Mouse (Mus musculus): Measurements from ENCODE around the gene Espl1. TPM values are rescaled to one million over a fixed set of nuclear protein-coding genes. Genes with fewer than 3 reads are reported as not detected.

The Espl1 gene
- total and polyA plus RNA-seq, 3 experiments, result 15.8 to 145 (median 35.5) TPM

DNA sequence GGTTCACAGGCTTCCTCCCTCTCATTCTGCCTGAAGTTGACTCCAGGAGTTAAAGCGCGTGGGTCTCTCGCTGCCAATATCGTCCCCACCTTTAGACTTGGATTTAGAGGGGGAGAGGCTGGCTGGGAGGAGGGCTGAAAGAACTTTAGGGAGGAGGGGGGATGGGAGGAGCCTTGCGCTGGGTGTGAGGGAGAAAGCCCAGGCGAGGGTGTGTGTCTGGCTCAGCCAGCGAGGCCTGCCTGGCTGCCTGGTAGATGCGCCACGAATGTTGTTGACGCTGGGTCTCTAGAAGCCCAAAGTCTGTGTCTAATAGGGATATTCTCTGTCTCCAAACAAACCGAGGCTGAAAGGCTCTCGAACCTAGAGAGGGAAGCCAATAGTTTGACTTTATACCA is 38.0 kb upstream of the Espl1 start:
- Histone ChIP-seq H3K4me1 (ENCODE audit: insufficient read depth, low read depth, low read length) (peaks cover 53% of the 10 kb centered on the region), H3K4me3 (ENCODE audit: low read depth, low read length) (peak overlapping the region; percentile 68; the same call in 1 of the 2 replicates), H3K27me3 (ENCODE audit: insufficient read depth, low read length) (peaks cover 86% of the 10 kb centered on the region), H3K36me3 (replicated peaks) (no peaks in the 10 kb centered on the region), H3K9me3 (replicated peaks) (no peaks in the 10 kb centered on the region)
- ATAC-seq (ENCODE audit: extremely low read depth, insufficient number of reproducible peaks, low FRiP score, poor library complexity, severe bottlenecking), result no peak
- TF ChIP-seq CTCF (IDR thresholded peaks at IDR 0.05; ENCODE audit: low read depth, low read length) (no peak), GATA1 (IDR thresholded peaks at IDR 0.05; ENCODE audit: borderline replicate concordance, low read length) (no peak), GATA2 (IDR thresholded peaks at IDR 0.05; ENCODE audit: borderline replicate concordance, low read depth, low read length) (no peak), POLR2AphosphoS5 (IDR thresholded peaks at IDR 0.05; ENCODE audit: insufficient replicate concordance, low read depth, low read length) (no peak), TAL1 (conservative IDR thresholded peaks at IDR 0.05; ENCODE audit: low read depth, low read length) (no peak)
- no peak for DNase-seq (ENCODE audit: low spot score)

DNA sequence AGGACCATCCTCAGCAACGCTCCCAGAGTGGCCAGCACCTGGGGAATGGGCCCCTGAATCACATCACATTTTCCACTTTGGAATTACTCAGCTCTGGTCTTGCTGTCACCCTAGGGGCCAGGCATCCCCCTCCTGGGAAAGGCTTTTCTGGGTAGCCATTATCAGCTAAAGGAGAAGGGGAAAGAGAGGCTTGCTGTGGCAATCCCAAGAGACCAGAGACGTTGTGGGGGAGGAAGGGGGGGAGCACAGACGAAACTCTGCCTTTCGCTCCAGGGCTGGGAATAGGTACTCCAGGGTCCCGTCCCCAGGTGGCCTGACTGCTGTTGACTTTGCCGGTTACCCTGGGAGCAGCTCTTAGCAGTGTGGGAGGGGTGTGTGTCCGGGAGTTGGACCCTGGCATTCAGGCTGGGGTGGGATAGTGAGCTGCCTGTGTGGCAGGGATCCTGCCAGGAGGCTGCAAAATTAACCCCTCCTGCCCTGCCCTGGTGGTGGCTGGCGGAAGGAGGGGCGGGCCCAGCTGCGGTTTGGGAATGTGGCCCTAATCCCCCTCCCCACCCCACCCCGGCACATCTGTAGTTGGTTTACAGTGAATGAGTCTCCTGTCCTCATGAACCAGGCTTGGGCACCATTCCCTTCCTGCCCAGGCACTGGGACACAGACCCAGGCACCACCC is 37.3 kb upstream of the Espl1 start:
- H3K27me3 ChIP-seq (ENCODE audit: insufficient read depth, low read length), result peaks cover 88% of the 10 kb centered on the region

DNA sequence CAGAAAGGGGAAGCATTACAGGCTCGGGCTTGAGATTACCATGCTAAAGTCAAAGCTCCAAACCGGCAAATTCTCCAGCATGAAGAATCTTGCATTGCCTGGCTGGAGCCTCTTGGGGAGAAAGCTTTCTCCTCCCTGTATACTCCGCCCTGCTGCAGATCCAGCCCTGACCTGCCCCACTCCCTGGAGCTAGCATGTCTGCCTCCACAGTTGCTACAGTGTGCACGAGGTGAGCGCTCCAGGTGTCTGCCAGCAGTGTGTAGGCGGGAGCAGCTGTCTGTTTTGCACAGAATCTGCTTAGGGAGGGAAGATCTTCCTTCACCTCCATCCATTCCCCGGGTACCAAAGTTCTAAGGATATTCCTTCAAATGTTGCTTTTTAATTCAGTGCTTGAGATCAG is 33.5 kb upstream of the Espl1 start:
- no peak overlapping the region for H3K4me3 ChIP-seq (ENCODE audit: low read depth, low read length)

More for the DNA sequence above, 37.3 kb upstream of the Espl1 start:
- DNase-seq (ENCODE audit: low spot score) (no peak), ATAC-seq (ENCODE audit: extremely low read depth, insufficient number of reproducible peaks, low FRiP score, poor library complexity, severe bottlenecking) (no peak)
- H3K9me3 ChIP-seq (replicated peaks), result no peaks in the 10 kb centered on the region
- H3K4me1 ChIP-seq (ENCODE audit: insufficient read depth, low read depth, low read length), result peaks cover 48% of the 10 kb centered on the region
- H3K36me3 ChIP-seq (replicated peaks), result no peaks in the 10 kb centered on the region
- TF ChIP-seq TAL1 (conservative IDR thresholded peaks at IDR 0.05; ENCODE audit: low read depth, low read length), result no peak
- TF ChIP-seq GATA1 (IDR thresholded peaks at IDR 0.05; ENCODE audit: borderline replicate concordance, low read length), result no peak
- TF ChIP-seq GATA2 (IDR thresholded peaks at IDR 0.05; ENCODE audit: borderline replicate concordance, low read depth, low read length), result no peak
- no peak for TF ChIP-seq POLR2AphosphoS5 (IDR thresholded peaks at IDR 0.05; ENCODE audit: insufficient replicate concordance, low read depth, low read length)
- TF ChIP-seq CTCF (IDR thresholded peaks at IDR 0.05; ENCODE audit: low read depth, low read length), result no peak
- no peak overlapping the region for H3K4me3 ChIP-seq (ENCODE audit: low read depth, low read length)

DNA sequence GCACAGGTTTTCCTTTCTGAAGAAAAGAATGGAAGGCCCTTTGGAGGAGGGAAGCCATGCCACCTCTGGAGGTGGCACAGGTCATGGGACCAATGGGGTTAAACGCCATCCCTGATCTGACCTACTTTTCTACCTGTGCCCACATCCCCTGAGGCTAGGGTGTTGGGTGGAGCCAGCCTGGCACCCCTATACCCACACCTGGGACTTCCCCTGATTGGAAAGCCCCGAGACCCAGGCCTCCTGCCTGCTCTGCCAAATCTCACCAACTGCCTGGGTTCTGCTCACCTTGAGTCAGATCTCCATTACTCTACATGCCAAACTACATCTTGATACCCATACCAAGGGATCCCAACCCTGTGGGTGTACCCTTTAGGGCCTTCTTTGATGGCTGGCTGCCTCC is 33.0 kb upstream of the Espl1 start:
- no peak for DNase-seq (ENCODE audit: low spot score)
- peaks cover 10% of the 10 kb centered on the region for H3K4me1 ChIP-seq (ENCODE audit: insufficient read depth, low read depth, low read length)
- no peaks in the 10 kb centered on the region for H3K36me3 ChIP-seq (replicated peaks)
- H3K4me3 ChIP-seq (ENCODE audit: low read depth, low read length), result no peak overlapping the region
- ATAC-seq (ENCODE audit: extremely low read depth, insufficient number of reproducible peaks, low FRiP score, poor library complexity, severe bottlenecking), result no peak
- peaks cover 73% of the 10 kb centered on the region for H3K27me3 ChIP-seq (ENCODE audit: insufficient read depth, low read length)
- TF ChIP-seq TAL1 (conservative IDR thresholded peaks at IDR 0.05; ENCODE audit: low read depth, low read length) (no peak), POLR2AphosphoS5 (IDR thresholded peaks at IDR 0.05; ENCODE audit: insufficient replicate concordance, low read depth, low read length) (no peak), GATA1 (IDR thresholded peaks at IDR 0.05; ENCODE audit: borderline replicate concordance, low read length) (no peak), CTCF (IDR thresholded peaks at IDR 0.05; ENCODE audit: low read depth, low read length) (no peak), GATA2 (IDR thresholded peaks at IDR 0.05; ENCODE audit: borderline replicate concordance, low read depth, low read length) (no peak)
- H3K9me3 ChIP-seq (replicated peaks), result no peaks in the 10 kb centered on the region

More for the DNA sequence above, 33.5 kb upstream of the Espl1 start:
- peaks cover 75% of the 10 kb centered on the region for H3K27me3 ChIP-seq (ENCODE audit: insufficient read depth, low read length)
- no peak for TF ChIP-seq POLR2AphosphoS5 (IDR thresholded peaks at IDR 0.05; ENCODE audit: insufficient replicate concordance, low read depth, low read length)
- TF ChIP-seq CTCF (IDR thresholded peaks at IDR 0.05; ENCODE audit: low read depth, low read length), result no peak
- no peaks in the 10 kb centered on the region for H3K36me3 ChIP-seq (replicated peaks)
- DNase-seq (ENCODE audit: low spot score) (no peak), ATAC-seq (ENCODE audit: extremely low read depth, insufficient number of reproducible peaks, low FRiP score, poor library complexity, severe bottlenecking) (no peak)
- H3K4me1 ChIP-seq (ENCODE audit: insufficient read depth, low read depth, low read length), result peaks cover 15% of the 10 kb centered on the region
- H3K9me3 ChIP-seq (replicated peaks), result no peaks in the 10 kb centered on the region

DNA sequence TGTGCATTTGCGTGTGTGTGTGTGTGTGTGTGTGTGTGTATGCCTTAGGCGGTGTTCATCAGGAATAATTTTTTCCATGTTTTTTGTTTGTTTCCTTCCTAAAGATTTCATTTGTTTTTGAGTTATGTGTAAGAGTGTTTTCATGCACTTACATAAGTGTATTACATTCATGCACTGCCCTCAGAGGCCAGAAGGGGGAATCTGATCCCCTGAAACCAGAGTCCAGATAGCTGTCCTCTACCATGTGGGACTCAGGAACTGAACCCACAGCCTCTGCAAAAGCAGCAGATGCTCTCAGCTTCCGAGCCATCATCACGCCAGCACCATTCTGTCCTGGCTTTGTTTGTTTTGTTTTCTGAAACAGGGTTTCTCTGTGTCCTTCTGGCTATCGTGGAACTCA is 30.5 kb upstream of the Espl1 start:
- TF ChIP-seq TAL1 (conservative IDR thresholded peaks at IDR 0.05; ENCODE audit: low read depth, low read length), result no peak
- Histone ChIP-seq H3K4me3 (ENCODE audit: low read depth, low read length) (no peak overlapping the region), H3K27me3 (ENCODE audit: insufficient read depth, low read length) (peaks cover 65% of the 10 kb centered on the region), H3K9me3 (replicated peaks) (no peaks in the 10 kb centered on the region), H3K4me1 (ENCODE audit: insufficient read depth, low read depth, low read length) (peaks cover 8% of the 10 kb centered on the region), H3K36me3 (replicated peaks) (no peaks in the 10 kb centered on the region)
- DNase-seq (ENCODE audit: low spot score) (no peak), ATAC-seq (ENCODE audit: extremely low read depth, insufficient number of reproducible peaks, low FRiP score, poor library complexity, severe bottlenecking) (no peak)

DNA sequence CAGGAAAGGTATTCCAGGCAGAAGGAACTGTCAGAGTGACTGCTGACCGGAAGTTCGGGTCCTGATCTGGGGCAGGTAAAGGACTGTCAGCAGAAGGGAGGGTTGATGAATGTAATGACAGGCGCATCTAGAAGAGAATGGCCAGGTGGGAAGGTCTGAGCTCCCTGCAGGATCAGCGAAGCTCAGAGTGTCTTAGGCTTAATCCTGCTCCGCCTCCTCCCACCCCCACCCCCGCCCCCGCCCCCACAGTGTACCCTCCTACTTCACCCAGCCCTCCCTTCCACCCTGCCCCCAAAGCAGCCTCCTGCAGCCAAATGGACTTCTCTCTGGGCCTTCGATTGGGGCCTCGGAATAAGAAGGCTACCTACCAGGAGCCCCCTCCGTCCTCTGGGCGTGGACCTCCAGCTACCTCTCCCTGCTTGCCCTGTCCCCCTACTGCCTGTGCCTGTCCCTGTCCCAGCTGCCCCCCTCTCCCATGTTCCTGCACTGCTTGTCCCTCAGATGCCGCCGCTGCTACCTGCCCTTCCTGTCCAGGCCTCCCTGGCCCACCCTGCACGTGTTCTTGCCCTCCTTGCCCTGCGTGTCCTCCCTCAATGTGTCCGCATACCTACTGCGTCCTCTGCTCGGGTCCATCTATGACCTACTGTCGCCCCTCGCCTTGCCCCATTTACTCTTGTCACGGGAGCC is 25.6 kb upstream of the Espl1 start, which contains the start of gene Gm9918:
Gene Gm9918, plus strand, starts transcription at position 290 of the 687 bp plus-strand sequence.
- ATAC-seq (ENCODE audit: extremely low read depth, insufficient number of reproducible peaks, low FRiP score, poor library complexity, severe bottlenecking) (no peak), DNase-seq (ENCODE audit: low spot score) (no peak)
- peaks cover 12% of the 10 kb centered on the region for H3K4me1 ChIP-seq (ENCODE audit: insufficient read depth, low read depth, low read length)
- H3K4me3 ChIP-seq (ENCODE audit: low read depth, low read length), result no peak within 1 kb of the TSS
- H3K36me3 ChIP-seq (replicated peaks), result no peaks in the 10 kb centered on the region
- no peaks in the 10 kb centered on the region for H3K9me3 ChIP-seq (replicated peaks)
- TF ChIP-seq POLR2AphosphoS5 (IDR thresholded peaks at IDR 0.05; ENCODE audit: insufficient replicate concordance, low read depth, low read length) (no peak), GATA1 (IDR thresholded peaks at IDR 0.05; ENCODE audit: borderline replicate concordance, low read length) (no peak), TAL1 (conservative IDR thresholded peaks at IDR 0.05; ENCODE audit: low read depth, low read length) (no peak), GATA2 (IDR thresholded peaks at IDR 0.05; ENCODE audit: borderline replicate concordance, low read depth, low read length) (no peak), CTCF (IDR thresholded peaks at IDR 0.05; ENCODE audit: low read depth, low read length) (no peak)
- H3K27me3 ChIP-seq (ENCODE audit: insufficient read depth, low read length), result peaks cover 62% of the 10 kb centered on the region

Data from G1E (cell line).